Mouse (Mus musculus) right cerebral cortex, adult 2 months (tissue): ENCODE results near the gene Grb14.

Experiments used
- DNase-seq, 2 experiments: peaks; one replicate each; pipeline ENCODE4 v3.0.0; 2021 to 2022; ENCODE audit warnings: low spot score in 2 of 2

Gene Grb14

GRCm38 (mm10) chr2:64974549-64974948, 50.2 kb downstream of the Grb14 start:
- no peak for DNase-seq

DNA sequence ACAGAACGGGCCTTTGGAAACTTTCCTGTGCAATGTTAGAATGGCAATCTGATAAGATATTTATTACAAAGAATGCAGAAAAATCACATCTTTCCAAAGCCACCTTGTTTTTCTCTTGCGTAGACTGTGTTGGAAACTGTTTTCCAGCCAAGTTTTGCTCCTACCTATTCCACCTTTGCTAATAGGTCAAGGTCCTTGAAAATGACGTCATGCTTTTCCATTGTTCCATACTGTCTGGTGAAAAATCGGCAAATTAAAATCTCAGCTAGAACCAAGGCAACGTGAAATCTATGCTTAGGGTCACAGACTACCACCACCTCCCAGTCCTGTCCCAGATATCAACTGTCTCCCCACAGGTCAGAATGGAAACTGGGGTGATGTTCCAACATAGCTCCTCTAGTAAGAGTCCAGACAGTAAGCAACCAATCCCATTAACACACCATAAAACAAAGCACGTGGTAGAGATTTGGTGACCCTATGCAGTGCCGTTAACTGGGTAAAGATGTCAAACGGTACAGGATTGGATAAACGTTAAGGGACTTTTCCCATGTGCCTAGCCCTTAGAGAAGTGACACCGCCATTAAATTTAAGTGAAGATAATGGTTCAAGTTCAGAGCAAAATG, 50.9 kb downstream of the Grb14 start:
- DNase-seq = no peak

DNA sequence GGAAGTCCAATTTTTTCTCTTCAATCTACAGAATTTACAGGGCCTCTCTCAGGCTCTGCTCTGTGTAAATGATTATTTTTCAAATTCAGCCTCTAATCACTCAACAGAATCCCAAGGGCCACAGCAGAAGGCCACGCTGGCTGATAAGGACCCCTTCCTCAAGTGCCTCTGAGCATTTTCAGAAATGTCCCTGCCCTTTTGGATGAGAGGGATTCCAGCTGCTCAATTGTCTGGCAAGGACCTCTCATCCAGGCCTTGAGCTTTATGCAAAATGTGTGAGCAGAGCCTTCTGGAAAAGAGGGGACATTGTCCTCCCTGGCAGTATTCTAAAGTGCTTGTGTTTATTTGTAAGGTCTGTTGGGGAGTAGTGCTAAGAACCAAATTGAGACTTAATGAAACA, 51.7 kb downstream of the Grb14 start:
- DNase-seq = no peak

- DNase-seq = no peak
Measured at GRCm38 (mm10) chr2:64971828-64972227, 53.0 kb downstream of the Grb14 start.

GRCm38 (mm10) chr2:64970992-64971391, 53.8 kb downstream of the Grb14 start:
- no peak for DNase-seq

- no peak for DNase-seq
Measured at GRCm38 (mm10) chr2:64966893-64967444, 57.8 kb downstream of the Grb14 start.

DNA sequence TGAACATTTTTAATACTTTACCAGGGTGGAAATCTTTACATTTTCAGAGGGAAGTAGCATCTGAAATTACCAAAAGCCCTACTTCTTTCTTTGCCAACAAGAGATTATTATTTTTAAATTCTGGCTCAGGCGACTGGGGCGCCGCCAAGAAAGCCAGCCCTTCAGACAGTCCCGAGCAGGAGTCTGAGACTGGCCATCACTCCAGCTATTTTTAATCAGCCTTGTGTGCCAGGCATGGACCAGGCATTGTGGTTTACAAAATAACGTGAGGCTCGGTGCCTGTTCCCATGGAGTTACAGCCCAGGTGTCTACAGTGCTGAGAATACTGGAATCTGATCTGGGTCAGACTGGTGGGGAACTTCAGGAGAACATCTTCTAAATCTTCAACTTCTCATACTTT, 58.5 kb downstream of the Grb14 start:
- no peak for DNase-seq

DNA sequence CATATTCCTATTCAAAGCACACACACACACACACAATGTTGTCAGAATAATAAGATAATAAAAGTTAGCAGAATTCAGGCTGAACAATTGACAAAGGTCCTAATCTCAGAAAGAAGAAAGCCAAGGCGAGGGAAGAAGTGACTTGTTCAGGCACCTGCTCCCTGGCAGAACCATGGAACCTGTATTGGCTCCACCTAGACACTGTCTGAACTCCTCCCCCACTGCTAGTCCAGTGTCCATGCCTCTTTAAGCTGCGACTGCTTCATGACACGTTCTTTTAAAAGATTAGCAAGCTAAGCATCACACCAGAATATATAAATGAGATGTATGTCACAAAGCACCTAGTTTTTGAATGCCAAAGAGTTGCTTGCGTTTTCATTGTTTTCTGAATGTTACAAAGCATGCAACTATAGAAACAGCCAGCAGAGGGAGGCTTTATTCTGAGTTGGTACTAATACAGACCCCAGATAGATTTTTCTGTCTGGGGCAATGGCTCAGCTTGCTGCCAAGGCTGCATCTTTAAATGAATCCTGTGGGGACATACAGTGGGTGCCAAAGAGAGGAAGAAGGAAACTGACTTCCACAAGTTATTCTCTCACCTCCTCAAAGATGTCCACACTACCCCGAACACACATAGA, 59.4 kb downstream of the Grb14 start:
- peak; percentile 51 to 61 for DNase-seq

- no peak for DNase-seq
Measured at GRCm38 (mm10) chr2:64962196-64962595, 62.6 kb downstream of the Grb14 start.

GRCm38 (mm10) chr2:64961381-64961780, 63.4 kb downstream of the Grb14 start:
- DNase-seq = no peak

- no peak for DNase-seq
Measured at GRCm38 (mm10) chr2:64959657-64960056, 65.1 kb downstream of the Grb14 start.

DNA sequence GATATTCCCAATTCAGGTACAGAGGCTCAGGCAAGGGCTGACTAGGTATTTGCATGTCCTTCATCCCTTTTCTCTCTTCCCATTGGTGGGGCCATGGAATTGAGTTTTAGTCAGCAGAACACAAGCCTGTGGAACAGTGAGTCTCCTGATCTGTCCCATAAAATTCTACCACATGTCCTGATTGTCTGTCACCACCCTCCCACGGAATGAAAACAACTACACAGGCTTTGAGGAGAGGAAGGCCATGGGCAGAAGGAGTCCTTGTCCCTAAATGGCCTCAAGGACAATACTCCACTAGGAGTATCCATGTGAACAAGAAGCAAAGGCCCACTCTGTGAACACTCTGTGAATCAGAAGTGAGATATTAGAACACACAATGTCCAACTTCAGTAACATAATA, 69.3 kb downstream of the Grb14 start:
- no peak for DNase-seq

DNA sequence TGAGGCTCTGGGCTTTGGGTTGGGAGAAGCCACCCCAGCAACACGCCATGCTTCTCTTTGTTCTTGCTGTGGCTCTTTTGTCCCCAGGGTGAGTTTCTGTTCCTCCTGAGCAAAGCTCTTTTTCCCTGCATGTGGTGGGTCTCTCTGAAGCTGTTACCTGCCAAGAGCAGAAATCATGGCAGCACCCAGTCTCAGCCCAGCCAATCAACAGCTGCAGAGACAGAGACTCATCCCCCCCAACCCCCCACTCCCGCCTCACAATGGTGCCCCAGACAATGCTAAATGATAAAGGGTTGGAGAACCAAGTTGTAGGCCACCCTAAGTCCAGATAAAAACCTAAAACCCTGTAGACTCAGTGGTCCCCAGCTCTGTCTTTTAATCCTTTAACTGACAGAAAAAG, 75.6 kb downstream of the Grb14 start:
- no peak for DNase-seq

DNA sequence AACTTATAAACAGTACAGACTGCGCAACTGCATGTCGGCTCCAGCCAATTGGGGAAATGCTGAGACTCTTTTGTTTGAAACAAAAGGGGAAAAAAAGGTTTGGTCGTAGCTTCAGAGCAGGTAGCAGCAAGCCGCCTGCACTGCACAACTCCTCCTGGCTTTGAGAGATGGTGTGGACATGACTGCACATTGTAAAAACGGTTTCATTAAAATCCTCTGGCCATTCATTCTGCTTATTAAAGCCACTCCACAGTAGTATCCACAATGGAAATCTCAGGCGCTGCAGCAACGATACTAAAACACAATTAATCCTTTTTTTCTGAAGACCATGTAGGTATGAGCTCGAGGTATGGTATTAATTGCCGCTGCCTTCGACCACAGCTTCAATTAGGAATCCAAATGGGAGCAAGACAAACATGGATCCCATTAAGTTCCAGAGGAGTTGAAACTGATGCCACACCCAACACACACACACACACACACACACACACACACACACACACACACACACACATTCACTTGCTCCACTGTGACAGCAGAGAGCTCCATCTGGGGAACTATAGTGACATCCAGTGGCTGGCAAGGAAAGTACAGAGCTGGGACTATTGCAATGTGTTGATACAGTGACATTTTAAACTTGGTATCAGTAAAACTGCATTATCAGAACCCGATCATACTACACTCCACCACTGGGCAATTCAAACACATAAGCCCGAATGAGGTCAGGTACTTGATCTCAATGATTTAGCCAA, 76.2 kb downstream of the Grb14 start:
- DNase-seq = peak; percentile 63 to 70

GRCm38 (mm10) chr2:64947484-64947883, 77.3 kb downstream of the Grb14 start:
- no peak for DNase-seq

DNA sequence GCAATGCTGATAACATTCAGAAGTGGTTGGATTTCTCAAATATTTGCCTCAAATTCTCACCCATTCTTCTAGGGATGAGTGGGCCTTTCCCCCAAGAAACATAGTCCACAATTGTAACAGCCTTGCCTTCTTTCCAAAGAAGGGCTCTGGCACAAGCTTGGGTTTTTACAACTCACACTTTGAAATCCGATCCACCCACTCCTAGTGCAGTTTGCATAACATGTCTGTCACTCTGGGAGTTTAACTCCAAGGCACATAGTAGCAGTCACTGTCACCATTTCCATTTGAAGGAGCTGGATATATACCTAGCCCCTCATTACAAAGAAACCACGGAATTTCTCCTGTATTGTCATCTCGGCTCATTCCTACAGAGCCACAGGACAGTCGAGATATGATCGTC, 103.9 kb downstream of the Grb14 start:
- DNase-seq = peak in 1 of 2 experiments; percentile 27

DNA sequence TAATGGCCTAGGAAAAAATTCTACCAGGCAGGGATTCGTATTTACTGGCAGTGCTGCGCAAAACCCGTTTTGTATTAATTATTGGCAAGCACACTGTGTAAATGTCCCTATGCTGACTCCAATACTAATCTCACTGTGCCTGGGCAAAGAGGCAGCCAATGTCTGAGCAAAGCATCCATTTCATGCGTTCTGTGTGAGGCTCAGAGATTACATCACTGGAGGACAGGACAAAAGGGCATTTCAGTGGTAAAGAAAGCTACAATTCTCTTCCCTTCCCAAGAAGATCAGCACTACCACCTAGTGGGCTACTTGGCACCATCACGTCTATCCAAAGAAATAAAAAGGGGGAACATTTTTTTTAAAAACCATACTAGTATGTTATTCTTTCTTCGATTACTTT, 109.3 kb downstream of the Grb14 start:
- DNase-seq = peak in 1 of 2 experiments; percentile 30

DNA sequence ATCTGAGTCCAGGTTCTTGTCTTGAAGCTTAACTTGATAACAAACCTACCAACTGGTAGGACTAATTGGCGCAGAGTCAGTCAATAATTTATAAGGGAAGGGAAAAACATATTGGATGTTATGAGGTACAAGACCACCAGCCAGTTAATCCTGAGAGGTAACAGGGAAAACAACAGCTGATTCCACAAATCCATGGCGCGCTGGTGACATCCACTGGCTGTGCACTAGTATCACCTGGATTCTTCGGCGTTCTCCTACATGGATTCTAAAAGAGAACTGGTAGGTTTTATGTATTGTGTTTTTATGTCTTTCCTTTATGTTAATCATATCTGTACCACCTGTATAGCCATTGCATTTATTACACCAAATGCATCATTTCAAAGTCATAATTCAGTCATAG, 119.9 kb downstream of the Grb14 start:
- DNase-seq = no peak

GRCm38 (mm10) chr2:64897844-64898243, 126.9 kb downstream of the Grb14 start:
- DNase-seq = no peak

- DNase-seq = no peak
Measured at GRCm38 (mm10) chr2:64893233-64893632, 131.6 kb downstream of the Grb14 start.

- no peak for DNase-seq
Measured at GRCm38 (mm10) chr2:64887098-64887757, 137.6 kb downstream of the Grb14 start.

GRCm38 (mm10) chr2:64885696-64886095, 139.1 kb downstream of the Grb14 start:
- no peak for DNase-seq
